Mouse (Mus musculus) heart, embryonic 10.5 days (tissue): ENCODE data around the gene Tmem33. TPM values are rescaled to one million over a fixed set of nuclear protein-coding genes. Genes with fewer than 3 reads are reported as not detected.

Source experiments
- DNase-seq: peaks from one replicate; pipeline ENCODE4 v3.0.0-alpha.2; 2017; ENCODE audit warnings: low spot score
- H3K27ac ChIP-seq: fragments of 300-500 bp; sonication (generic); 2 replicates; pipeline ENCODE4 v1.5.1; 2016; ENCODE audit warnings: mild to moderate bottlenecking
- H3K27me3 ChIP-seq: fragments of 300-500 bp; sonication (generic); 2 replicates; pipeline ENCODE4 v1.6.1; 2016; ENCODE audit warnings: mild to moderate bottlenecking; ENCODE audit not compliant: poor library complexity, insufficient read depth, severe bottlenecking
- H3K36me3 ChIP-seq: fragments of 300-500 bp; sonication (generic); 2 replicates; pipeline ENCODE4 v1.6.1; 2016; ENCODE audit warnings: mild to moderate bottlenecking, moderate library complexity
- H3K4me1 ChIP-seq: fragments of 300-500 bp; sonication (generic); 2 replicates; pipeline ENCODE4 v1.6.1; 2016; ENCODE audit warnings: mild to moderate bottlenecking
- H3K4me3 ChIP-seq: fragments of 300-500 bp; sonication (generic); 2 replicates; pipeline ENCODE4 v1.5.1; 2016; ENCODE audit warnings: mild to moderate bottlenecking, moderate library complexity
- H3K9me3 ChIP-seq: fragments of 300-500 bp; sonication (generic); 2 replicates; pipeline ENCODE4 v1.6.1; 2016; ENCODE audit warnings: mild to moderate bottlenecking, moderate library complexity
- WGBS: fragments of 180-500 bp; shearing (Covaris S2); methylation state at CpG from one replicate; pipeline ENCODE4 v1.1.7; 2016; 5-methylcytosine and 5-hydroxymethylcytosine counted together
- polyA plus RNA-seq: library from polyadenylated mRNA; unstranded; fragments of >200 nt; fragmentation: Nextera tagmentation; extraction: Ambion mirVana; gene quantifications from 2 replicates; pipeline ENCODE4 v1.2.1, GENCODE M21; 2016

Gene Tmem33
- polyA plus RNA-seq, result 65.6 and 84.4 TPM in 2 replicates

DNA sequence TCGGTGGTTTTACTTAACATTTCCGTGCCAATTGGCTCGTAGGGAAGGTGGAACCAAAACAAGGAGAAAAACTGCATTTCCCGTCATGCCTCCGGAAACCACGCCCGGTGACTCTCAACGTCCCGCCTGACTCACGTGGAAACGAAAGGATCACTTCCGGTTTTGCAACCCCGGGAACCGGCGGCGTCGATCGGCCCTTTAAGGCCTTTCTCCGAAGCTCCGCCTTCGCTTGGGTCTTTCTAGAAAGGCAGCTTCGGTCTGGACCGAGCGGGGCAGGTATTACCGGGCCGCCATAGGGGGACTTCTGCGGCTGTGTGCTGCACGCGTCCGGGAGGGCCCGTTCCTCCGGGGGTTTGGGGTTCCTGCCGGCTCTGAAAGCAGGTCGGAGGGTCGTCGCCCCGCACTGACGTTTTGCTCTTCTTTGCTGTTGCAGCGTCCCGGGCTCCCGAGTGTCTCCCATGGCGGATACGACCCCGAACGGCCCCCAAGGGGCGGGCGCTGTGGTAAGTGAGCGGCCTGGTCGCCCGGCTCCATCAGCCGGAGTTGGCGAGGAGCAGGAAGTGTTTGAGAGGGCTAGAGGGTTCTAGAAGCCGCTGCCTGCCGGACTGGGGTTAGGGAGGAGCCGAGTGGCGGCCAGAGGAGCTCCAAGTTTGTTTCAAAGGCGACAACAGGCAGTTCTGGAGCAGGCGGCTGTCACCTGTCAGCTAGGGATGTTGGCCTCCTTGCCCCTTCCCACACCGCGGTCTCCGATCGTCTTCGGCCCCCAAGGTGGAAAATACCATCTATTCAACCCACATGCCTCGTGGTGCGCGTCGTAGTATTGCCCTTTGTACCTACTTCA lies at the start of gene Tmem33:
Gene Tmem33, plus strand, starts transcription at position 35 of the 841 bp plus-strand sequence.
- Histone ChIP-seq H3K27ac (peak within 1 kb of the TSS; percentile 96), H3K27me3 (no peaks in the 10 kb centered on the region), H3K4me3 (peak within 1 kb of the TSS; percentile 92), H3K4me1 (peaks cover 10% of the 10 kb centered on the region; the same call in 1 of the 2 replicates), H3K9me3 (no peaks in the 10 kb centered on the region), H3K36me3 (peaks cover 29% of the 10 kb centered on the region)
- under 1% methylated on average over 67 of the region's 67 CpGs for WGBS
- peak; percentile 97 for DNase-seq

DNA sequence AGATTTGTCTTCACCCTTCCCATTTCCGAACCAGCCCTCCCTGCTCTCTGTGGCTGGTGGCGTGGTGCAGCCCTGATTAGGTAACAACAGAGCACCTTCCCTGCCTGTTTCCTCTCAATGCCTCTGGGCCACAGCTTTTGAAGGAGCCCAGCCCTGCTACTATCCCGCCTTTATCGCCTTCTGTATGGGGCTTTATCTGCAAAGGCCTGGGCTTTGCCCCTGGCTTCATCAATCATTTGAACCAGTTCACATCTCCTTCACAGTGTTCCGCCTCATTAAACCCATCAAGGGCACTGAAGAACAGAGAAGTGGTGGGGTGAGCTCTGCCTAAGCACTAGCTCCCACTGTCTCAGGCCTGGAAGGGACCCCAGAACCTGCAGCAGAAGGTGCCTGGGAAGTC lies 47.2 kb upstream of the Tmem33 start:
- Histone ChIP-seq H3K9me3 (no peaks in the 10 kb centered on the region), H3K36me3 (no peaks in the 10 kb centered on the region), H3K27ac (no peak overlapping the region), H3K4me3 (no peak overlapping the region), H3K4me1 (peaks cover 20% of the 10 kb centered on the region), H3K27me3 (peaks cover 82% of the 10 kb centered on the region)
- 27% methylated on average over 5 of the region's 5 CpGs for WGBS
- DNase-seq, result no peak

GRCm38 (mm10) chr5:67215121-67216030 lies 45.0 kb upstream of the Tmem33 start:
- Histone ChIP-seq H3K4me3 (peak overlapping the region; percentile 51; the same call in 1 of the 2 replicates), H3K36me3 (no peaks in the 10 kb centered on the region), H3K4me1 (peaks cover 20% of the 10 kb centered on the region), H3K27me3 (peaks cover 98% of the 10 kb centered on the region), H3K9me3 (no peaks in the 10 kb centered on the region), H3K27ac (no peak overlapping the region)
- 2% methylated on average over 28 of the region's 28 CpGs for WGBS
- no peak for DNase-seq

DNA sequence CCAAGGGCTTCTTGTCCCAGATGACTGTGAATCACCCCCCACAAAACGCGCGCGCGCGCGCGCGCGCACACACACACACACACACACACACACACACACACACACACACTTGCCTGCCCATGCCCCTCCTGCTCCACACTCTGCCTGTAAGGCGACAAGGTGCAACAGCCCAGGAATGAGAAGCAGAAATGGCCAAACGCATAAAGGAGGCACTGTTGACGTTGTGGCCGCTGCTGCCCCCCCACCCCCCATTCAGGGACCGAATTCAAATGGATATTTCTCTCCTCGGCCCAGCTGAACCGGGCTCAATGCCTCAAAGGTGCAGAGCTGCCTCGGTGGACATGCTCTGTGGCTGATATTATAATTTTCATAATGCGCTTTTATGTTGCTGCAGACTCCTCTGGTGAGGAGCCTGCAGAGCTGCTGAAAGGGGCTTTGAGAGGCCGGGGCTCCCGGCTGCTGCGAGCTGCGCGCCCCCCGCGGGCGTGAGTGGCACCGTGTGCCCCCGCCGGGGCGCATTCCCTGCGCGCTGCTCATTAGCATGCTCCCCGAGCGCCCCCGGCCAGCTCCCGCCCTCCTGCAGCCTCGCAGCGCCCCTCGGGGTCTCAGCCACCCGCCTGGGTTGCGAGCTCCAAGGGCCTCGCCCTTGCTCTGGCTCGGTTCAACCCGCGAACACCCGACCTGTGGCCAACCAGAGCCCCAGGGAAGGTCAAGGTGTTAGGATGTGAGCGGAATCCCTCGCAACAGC lies 44.2 kb upstream of the Tmem33 start:
- DNase-seq, result no peak
- H3K4me1 ChIP-seq, result peaks cover 20% of the 10 kb centered on the region
- peak overlapping the region; percentile 51 for H3K4me3 ChIP-seq
- H3K9me3 ChIP-seq, result no peaks in the 10 kb centered on the region
- 1% methylated on average over 49 of the region's 49 CpGs for WGBS
- peaks cover 98% of the 10 kb centered on the region for H3K27me3 ChIP-seq
- H3K27ac ChIP-seq, result no peak overlapping the region
- no peaks in the 10 kb centered on the region for H3K36me3 ChIP-seq

- H3K4me1 ChIP-seq, result peaks cover 20% of the 10 kb centered on the region
- H3K27me3 ChIP-seq, result peaks cover 100% of the 10 kb centered on the region
- H3K9me3 ChIP-seq, result no peaks in the 10 kb centered on the region
- WGBS, result 3% methylated on average over 9 of the region's 9 CpGs
- no peak overlapping the region for H3K27ac ChIP-seq
- no peak for DNase-seq
- H3K4me3 ChIP-seq, result peak overlapping the region; percentile 51
- H3K36me3 ChIP-seq, result no peaks in the 10 kb centered on the region
Observed at GRCm38 (mm10) chr5:67216779-67217095, 43.6 kb upstream of the Tmem33 start.

DNA sequence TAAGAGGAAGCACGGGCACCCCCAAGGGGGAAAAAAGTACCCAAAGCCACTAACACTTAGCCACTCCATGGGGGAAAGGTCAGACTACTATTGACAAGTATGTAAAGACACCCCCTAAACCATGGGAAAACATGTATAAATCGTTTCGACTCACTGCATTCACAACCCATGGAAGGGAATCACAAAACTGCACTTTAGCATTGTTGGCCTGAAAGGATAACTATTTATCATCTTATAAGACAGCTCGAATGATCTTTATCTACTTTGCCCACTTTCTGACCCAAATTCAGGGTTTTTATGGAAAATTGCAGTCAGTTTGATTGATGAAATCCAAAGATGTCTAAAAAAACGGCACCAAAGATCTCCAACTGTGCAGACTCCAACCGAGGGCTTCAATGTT lies 38.5 kb upstream of the Tmem33 start:
- H3K27me3 ChIP-seq, result peaks cover 99% of the 10 kb centered on the region
- no peaks in the 10 kb centered on the region; the same call in 1 of the 2 replicates for H3K9me3 ChIP-seq
- no peak overlapping the region for H3K4me3 ChIP-seq
- peak; percentile 17 for DNase-seq
- no peak overlapping the region for H3K27ac ChIP-seq
- 8% methylated on average over 6 of the region's 6 CpGs for WGBS
- no peaks in the 10 kb centered on the region for H3K36me3 ChIP-seq
- peaks cover 10% of the 10 kb centered on the region for H3K4me1 ChIP-seq

DNA sequence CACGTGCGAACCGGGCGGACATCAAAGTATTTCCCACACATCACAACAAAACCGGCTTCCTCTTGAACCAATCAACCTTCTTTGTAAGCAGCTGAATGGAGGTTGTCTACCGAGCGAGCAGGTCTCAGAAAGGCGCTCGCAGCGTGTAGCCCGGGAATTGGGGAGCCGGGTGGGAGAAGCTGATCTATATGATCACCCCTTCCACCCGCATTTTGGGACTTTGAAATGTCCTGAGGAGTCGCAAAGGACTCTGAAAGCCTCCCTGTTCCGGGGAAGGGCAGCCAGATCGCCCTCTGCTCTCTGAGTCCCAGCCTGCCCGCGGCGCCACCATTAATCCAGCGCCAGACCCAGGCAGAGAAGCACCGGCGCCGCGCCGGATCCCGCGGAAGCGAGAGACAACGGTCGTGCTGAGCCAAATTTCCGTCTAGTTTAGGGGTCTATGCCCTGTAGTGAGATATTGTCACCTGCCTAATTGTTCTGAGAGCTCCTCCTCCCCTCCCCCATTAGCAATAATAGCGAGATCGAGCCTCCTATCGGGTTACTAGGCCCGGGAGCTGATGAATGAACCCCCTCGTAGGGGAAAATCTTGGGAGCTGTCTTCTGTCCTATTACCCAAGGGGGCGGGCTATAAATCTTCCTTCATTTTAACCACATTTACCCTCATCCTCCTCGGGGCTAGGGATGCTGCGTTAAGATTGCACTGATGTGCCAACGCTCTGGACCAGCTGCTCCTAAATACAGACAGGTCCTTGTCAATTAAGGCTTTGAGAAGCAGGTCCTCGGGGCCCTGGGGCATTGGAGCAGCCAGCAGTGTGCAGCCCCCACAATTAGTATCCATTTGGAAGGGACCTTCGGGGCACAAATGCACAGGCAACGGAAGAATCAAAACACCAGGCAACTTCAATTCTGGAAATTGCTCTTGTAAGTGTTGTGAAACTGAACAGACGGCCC lies 37.6 kb upstream of the Tmem33 start:
- no peak overlapping the region for H3K27ac ChIP-seq
- peaks cover 99% of the 10 kb centered on the region for H3K27me3 ChIP-seq
- no peaks in the 10 kb centered on the region; the same call in 1 of the 2 replicates for H3K9me3 ChIP-seq
- H3K4me1 ChIP-seq, result peaks cover 10% of the 10 kb centered on the region
- peak overlapping the region; percentile 55 for H3K4me3 ChIP-seq
- peak; percentile 73 for DNase-seq
- no peaks in the 10 kb centered on the region for H3K36me3 ChIP-seq
- 1% methylated on average over 44 of the region's 44 CpGs for WGBS

GRCm38 (mm10) chr5:67223391-67224121 lies 36.8 kb upstream of the Tmem33 start:
- no peaks in the 10 kb centered on the region for H3K36me3 ChIP-seq
- peak; percentile 71 for DNase-seq
- WGBS, result 3% methylated on average over 15 of the region's 15 CpGs
- H3K9me3 ChIP-seq, result no peaks in the 10 kb centered on the region; the same call in 1 of the 2 replicates
- H3K27me3 ChIP-seq, result peaks cover 99% of the 10 kb centered on the region
- H3K4me1 ChIP-seq, result peaks cover 13% of the 10 kb centered on the region
- H3K27ac ChIP-seq, result no peak overlapping the region
- H3K4me3 ChIP-seq, result peak overlapping the region; percentile 55; the same call in 1 of the 2 replicates

DNA sequence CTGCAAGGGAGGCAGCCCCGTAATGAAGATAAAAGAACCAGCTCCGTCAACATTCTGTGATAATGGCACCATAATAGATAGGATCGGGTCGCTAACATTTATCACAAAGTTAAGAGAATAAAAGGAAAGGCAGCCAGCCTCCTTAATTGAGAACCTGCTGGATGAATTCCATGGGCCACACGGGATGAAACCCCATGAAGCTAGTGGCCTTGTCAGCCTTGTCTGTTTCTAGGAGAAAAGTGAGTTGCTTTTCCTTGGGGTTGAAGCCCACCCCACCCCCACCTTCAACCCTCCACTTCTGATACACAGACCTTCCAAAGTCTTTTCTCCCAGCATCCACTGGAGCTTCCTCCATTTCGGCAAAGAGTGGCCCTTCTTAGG lies 36.3 kb upstream of the Tmem33 start:
- no peak overlapping the region for H3K4me3 ChIP-seq
- peak; percentile 72 for DNase-seq
- WGBS, result 11% methylated on average over 6 of the region's 6 CpGs
- H3K9me3 ChIP-seq, result no peaks in the 10 kb centered on the region; the same call in 1 of the 2 replicates
- peaks cover 99% of the 10 kb centered on the region for H3K27me3 ChIP-seq
- H3K27ac ChIP-seq, result no peak overlapping the region
- peaks cover 13% of the 10 kb centered on the region for H3K4me1 ChIP-seq
- no peaks in the 10 kb centered on the region for H3K36me3 ChIP-seq

DNA sequence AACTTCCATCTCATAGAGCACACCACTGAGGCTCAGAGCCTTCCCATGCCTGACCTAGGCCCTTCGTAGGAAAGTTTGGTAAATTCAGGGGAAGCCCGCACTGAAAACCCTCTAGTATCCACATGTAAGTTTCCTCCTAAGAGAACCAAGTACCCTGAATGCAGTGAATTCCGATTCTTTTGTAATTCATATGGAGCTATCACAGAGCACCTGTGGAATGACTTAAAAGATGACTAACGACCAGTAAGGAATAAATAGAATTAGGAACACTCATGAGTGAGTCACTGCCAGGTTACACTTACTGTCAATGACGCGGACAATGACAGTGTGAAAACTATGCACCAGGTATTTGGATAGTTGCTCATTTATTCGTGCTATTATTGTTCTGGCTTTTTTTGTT lies 34.6 kb upstream of the Tmem33 start:
- no peak overlapping the region for H3K4me3 ChIP-seq
- H3K9me3 ChIP-seq, result no peaks in the 10 kb centered on the region; the same call in 1 of the 2 replicates
- peak; percentile 52 for DNase-seq
- peaks cover 22% of the 10 kb centered on the region for H3K4me1 ChIP-seq
- no peaks in the 10 kb centered on the region for H3K36me3 ChIP-seq
- H3K27ac ChIP-seq, result no peak overlapping the region
- H3K27me3 ChIP-seq, result peaks cover 99% of the 10 kb centered on the region
- WGBS, result 49% methylated on average over 7 of the region's 7 CpGs

DNA sequence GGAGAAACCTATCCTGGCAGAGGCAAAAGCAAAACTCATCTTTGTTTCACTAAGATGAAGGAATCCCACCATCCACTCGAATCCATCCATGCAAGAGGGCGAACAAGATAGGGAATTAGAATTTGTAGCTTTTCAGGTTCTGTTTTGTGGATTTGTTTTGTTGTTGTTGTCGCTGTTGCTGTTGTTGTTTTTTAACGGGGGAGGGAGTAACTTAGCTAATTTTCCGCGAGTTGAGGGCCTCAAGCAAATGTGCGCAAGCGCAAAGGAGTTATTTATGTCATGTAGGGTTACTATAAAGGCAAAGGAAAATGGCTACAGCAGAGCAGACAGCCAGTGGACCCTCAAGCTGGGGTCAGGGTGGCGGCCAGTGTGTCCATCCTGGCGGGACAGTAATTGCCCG lies 33.1 kb upstream of the Tmem33 start:
- H3K27me3 ChIP-seq, result peaks cover 99% of the 10 kb centered on the region
- WGBS, result 6% methylated on average over 11 of the region's 11 CpGs
- peaks cover 27% of the 10 kb centered on the region for H3K4me1 ChIP-seq

More for the DNA sequence above, 33.1 kb upstream of the Tmem33 start:
- no peaks in the 10 kb centered on the region for H3K36me3 ChIP-seq
- DNase-seq, result no peak
- H3K9me3 ChIP-seq, result no peaks in the 10 kb centered on the region; the same call in 1 of the 2 replicates
- no peak overlapping the region for H3K27ac ChIP-seq
- H3K4me3 ChIP-seq, result no peak overlapping the region
